Mouse (Mus musculus) midbrain, postnatal 0 days (tissue): Measurements from ENCODE around the gene Orm1. TPM values are rescaled to one million over a fixed set of nuclear protein-coding genes. Genes with fewer than 3 reads are reported as not detected.

Source experiments
- ATAC-seq: fragments of 200-750 bp; cut with Nextera tagmentation; 2 replicates; pipeline ENCODE4 v1.8.0; 2017; ENCODE audit warnings: moderate number of reproducible peaks, mild to moderate bottlenecking, moderate TSS enrichment, moderate library complexity; ENCODE audit not compliant: low FRiP score
- DNase-seq: peaks from one replicate; pipeline ENCODE4 v3.0.0-alpha.2; 2015; ENCODE audit warnings: low spot score
- H3K27ac ChIP-seq: fragments of 300-500 bp; sonication (generic); 2 replicates; pipeline ENCODE4 v1.5.1; 2014; ENCODE audit warnings: low read depth, mild to moderate bottlenecking, low read length, mixed read lengths
- H3K27me3 ChIP-seq: fragments of 300-500 bp; sonication (generic); 2 replicates; pipeline ENCODE4 v1.6.1; 2014; ENCODE audit warnings: low read length, control low read depth, mixed read lengths; ENCODE audit not compliant: insufficient read depth
- H3K36me3 ChIP-seq: fragments of 300-500 bp; sonication (generic); 2 replicates; pipeline ENCODE4 v1.6.1; 2014; ENCODE audit warnings: low read length, control low read depth, mixed read lengths; ENCODE audit not compliant: insufficient read depth
- H3K4me1 ChIP-seq: fragments of 300-500 bp; sonication (generic); 2 replicates; pipeline ENCODE4 v1.6.1; 2014; ENCODE audit warnings: mild to moderate bottlenecking, control low read depth, antibody characterized with exemption, low read length, mixed read lengths; ENCODE audit not compliant: insufficient read depth
- H3K4me2 ChIP-seq: fragments of 300-500 bp; sonication (generic); 2 replicates; pipeline ENCODE4 v1.6.1; 2014; ENCODE audit warnings: low read depth, mild to moderate bottlenecking, low read length, mixed read lengths; ENCODE audit not compliant: poor library complexity, severe bottlenecking
- H3K4me3 ChIP-seq: fragments of 300-500 bp; sonication (generic); 2 replicates; pipeline ENCODE4 v1.5.1; 2014; ENCODE audit warnings: low read depth, mild to moderate bottlenecking, low read length, moderate library complexity
- H3K9ac ChIP-seq: fragments of 300-500 bp; sonication (generic); replicated peaks from 2 replicates; pipeline ENCODE4 v1.6.1; 2014; ENCODE audit warnings: mild to moderate bottlenecking, low read length, moderate library complexity, mixed read lengths; ENCODE audit not compliant: poor library complexity, severe bottlenecking
- H3K9me3 ChIP-seq: fragments of 300-500 bp; sonication (generic); 2 replicates; pipeline ENCODE4 v1.6.1; 2016; ENCODE audit warnings: low read length, control low read depth
- CTCF ChIP-seq: IDR thresholded peaks from 2 replicates; pipeline ENCODE4 v1.5.1; 2016; ENCODE audit warnings: antibody characterized with exemption, mild to moderate bottlenecking
- WGBS: fragments of 180-500 bp; shearing (Covaris S2); extraction: QIAGEN DNeasy Blood & Tissue Kit; methylation state at CpG from one replicate; pipeline ENCODE4 v1.1.7; 2014; 5-methylcytosine and 5-hydroxymethylcytosine counted together
- polyA plus RNA-seq: library from polyadenylated mRNA; unstranded; fragments of >200 nt; fragmentation: Nextera tagmentation; extraction: Ambion mirVana; gene quantifications from 2 replicates; pipeline ENCODE4 v1.2.1, GENCODE M21; 2015
- total RNA-seq: library from RNA; depleted of rRNA; stranded (reverse); fragments of >200 nt; gene quantifications from 2 replicates; pipeline ENCODE4 v1.2.3, GENCODE M21; 2014

Gene Orm1
- total and polyA plus RNA-seq, 2 experiments from 2014 or later = not detected

DNA sequence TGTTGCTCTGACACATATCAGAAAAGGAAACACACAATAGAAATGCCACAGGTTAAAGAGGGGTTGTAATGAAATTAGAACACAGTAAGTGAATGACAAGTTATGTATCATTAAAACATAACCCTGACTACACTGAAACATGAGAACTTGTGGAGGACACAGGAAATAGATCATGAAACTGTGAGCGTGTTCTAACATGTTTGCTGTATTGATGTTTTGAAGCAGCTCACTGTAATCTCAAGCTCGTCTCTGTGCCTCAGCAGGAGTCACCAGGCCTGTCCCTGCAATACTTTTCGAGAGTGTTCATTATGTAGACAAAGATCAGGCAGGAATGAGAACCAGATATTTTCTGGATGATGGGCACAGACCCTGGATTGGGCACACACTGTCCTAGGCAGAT lies 752 bp upstream of the Orm1 start:
- H3K27me3 ChIP-seq = no peaks in the 10 kb centered on the region
- no peaks in the 10 kb centered on the region for H3K36me3 ChIP-seq
- WGBS = 66% methylated on average over 3 of the region's 3 CpGs
- H3K4me3 ChIP-seq = no peak overlapping the region
- H3K9me3 ChIP-seq = no peaks in the 10 kb centered on the region
- ATAC-seq (no peak), DNase-seq (no peak)
- H3K4me1 ChIP-seq = no peaks in the 10 kb centered on the region
- H3K4me2 ChIP-seq = no peak overlapping the region
- H3K27ac ChIP-seq = no peak overlapping the region
- TF ChIP-seq CTCF = no peak
- H3K9ac ChIP-seq = no peak overlapping the region

DNA sequence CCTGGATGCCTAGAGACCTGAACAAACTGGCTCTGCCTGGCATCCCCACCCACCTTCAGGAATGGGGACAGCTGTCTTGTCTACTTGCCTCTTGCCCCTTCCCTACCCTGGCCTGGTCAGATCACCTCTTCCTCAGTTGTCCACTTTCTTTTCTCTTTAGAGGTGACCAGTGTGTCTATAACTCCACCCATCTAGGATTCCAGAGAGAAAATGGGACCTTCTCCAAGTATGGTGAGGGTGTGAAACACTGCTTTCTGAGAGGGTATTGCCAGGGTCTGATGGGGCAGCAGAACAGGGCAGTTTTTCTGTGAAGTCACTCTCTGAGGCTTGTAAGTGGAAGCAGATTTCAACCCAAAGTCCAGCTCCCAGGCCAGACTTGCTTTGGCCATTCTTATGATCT lies 901 bp downstream of the Orm1 start:
- Histone ChIP-seq H3K9ac (no peak overlapping the region), H3K4me1 (no peaks in the 10 kb centered on the region), H3K27me3 (no peaks in the 10 kb centered on the region), H3K27ac (no peak overlapping the region), H3K9me3 (no peaks in the 10 kb centered on the region), H3K36me3 (no peaks in the 10 kb centered on the region), H3K4me2 (no peak overlapping the region), H3K4me3 (no peak overlapping the region)
- ATAC-seq = no peak
- TF ChIP-seq CTCF = no peak
- no peak for DNase-seq

DNA sequence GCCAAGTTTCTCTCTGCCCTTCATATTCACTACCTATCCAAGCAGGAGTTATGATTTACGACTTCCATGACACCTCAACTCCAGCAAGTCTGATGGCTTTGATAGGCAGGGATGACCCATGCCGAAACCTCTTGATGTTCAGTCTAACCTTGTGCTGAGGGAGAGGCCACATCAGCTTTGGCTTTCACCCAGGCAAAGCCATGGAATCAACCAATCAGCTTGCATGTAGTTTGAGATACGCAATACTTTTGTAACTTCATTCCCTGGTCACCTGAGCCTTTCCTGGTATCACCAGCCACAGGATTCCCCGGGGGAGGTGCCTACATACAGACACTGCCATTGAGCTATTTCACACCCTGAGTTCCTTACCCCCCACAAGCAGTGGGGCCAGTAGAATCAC lies 2.3 kb downstream of the Orm1 start:
- WGBS = 94% methylated on average over 4 of the region's 4 CpGs
- H3K4me2 ChIP-seq = no peak overlapping the region
- no peak overlapping the region for H3K4me3 ChIP-seq
- H3K9ac ChIP-seq = no peak overlapping the region
- no peaks in the 10 kb centered on the region for H3K4me1 ChIP-seq
- ATAC-seq = no peak
- TF ChIP-seq CTCF = no peak
- H3K27me3 ChIP-seq = no peaks in the 10 kb centered on the region
- no peak overlapping the region for H3K27ac ChIP-seq
- no peaks in the 10 kb centered on the region for H3K9me3 ChIP-seq
- no peaks in the 10 kb centered on the region for H3K36me3 ChIP-seq
- no peak for DNase-seq

DNA sequence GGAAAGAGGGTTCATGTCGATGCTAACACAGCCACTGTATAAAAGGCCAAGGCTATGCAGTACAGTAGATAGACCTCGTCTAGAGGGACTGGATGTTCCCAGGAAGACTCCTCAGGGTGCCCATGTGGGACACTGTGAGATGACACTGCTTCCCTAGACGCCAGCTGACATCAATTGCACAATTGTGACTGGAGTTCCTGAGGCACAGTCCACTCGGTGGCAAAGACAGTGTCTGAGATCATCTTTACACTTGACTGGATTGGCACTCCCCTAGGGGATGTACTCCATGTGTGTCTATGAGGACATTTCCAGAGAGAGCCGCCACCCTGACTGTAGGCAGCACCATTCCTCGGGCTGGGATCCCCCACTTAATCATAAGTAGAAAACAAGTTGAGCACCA lies 4.2 kb downstream of the Orm1 start:
- Histone ChIP-seq H3K9ac (no peak overlapping the region), H3K27me3 (no peaks in the 10 kb centered on the region), H3K4me3 (no peak overlapping the region), H3K36me3 (no peaks in the 10 kb centered on the region), H3K4me2 (no peak overlapping the region), H3K4me1 (no peaks in the 10 kb centered on the region), H3K9me3 (no peaks in the 10 kb centered on the region), H3K27ac (no peak overlapping the region)
- no peak for TF ChIP-seq CTCF
- ATAC-seq (no peak), DNase-seq (no peak)
- WGBS = 68% methylated on average over 6 of the region's 6 CpGs

DNA sequence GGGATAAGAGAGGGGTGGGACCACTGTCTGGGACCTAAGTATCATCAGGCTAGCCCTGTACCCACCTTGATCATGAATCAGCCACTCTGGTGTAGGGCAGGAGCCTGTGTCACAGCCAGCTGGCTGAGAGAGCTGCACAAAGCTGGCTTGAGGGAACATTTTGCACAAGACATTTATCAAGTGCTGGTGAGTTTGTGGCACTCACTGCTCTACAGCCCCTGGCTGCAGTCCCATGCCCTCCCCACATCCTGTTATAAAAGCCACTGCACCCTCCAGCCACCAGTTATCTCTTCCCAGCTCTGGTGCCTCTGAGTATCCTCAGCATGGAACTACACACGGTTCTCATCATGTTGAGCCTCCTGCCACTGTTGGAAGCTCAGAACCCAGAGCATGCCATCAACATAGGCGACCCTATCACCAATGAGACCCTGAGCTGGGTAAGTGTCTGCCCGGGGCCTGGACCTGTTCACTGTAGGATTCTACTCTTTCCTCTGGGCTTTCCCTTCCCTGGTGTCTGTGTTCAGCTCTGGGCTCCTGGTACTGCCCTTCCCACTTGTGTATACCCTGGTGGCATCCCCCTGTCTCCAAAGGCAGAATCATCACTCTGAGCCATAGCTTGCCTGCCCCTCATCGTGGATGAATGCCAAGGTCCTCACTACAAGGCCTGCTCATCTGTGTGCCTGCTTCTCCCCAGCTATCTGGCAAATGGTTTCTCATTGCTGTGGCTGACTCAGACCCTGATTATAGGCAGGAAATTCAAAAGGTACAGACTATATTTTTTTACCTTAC lies 11.7 kb downstream of the Orm1 start, which contains the start of gene Orm3:
Gene Orm3, plus strand, starts transcription at position 286 of the 789 bp plus-strand sequence.
- Histone ChIP-seq H3K4me2 (no peak within 1 kb of the TSS), H3K9me3 (no peaks in the 10 kb centered on the region), H3K9ac (no peak within 1 kb of the TSS), H3K4me3 (no peak within 1 kb of the TSS), H3K27me3 (no peaks in the 10 kb centered on the region), H3K36me3 (no peaks in the 10 kb centered on the region), H3K27ac (no peak within 1 kb of the TSS), H3K4me1 (no peaks in the 10 kb centered on the region)
- 81% methylated on average over 4 of the region's 4 CpGs for WGBS
- ATAC-seq (no peak), DNase-seq (no peak)
- TF ChIP-seq CTCF = no peak

DNA sequence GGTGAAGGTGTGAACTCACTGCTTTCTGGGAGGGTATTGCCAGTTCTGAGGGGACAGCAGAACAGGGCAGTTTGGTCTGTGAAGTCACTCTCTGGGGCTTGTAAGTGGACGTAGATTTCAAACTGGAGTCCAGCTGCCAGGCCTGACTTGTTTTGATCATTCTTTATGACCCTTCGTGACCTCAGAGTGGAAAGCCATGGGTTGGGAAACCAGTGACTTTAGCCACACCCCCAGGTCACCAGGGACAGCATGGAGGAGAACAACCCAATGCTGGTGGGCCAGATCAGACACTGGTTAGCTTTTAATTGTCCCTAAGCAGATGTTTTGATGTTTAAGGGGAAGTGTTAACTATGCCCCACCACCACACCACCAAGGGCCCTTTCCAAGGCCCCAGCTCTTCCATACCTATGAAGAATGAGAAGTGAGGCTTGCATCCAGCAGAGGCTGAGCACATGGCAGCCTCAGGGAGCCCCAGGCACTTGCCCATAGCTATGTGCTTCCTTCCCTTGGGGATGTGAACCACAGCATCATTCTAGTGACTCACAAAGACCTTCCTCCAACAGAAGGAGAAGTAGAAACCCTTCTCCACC lies 12.7 kb downstream of the Orm1 start:
- H3K9me3 ChIP-seq = no peaks in the 10 kb centered on the region

More for the DNA sequence above, 12.7 kb downstream of the Orm1 start:
- Histone ChIP-seq H3K9ac (no peak overlapping the region), H3K4me1 (no peaks in the 10 kb centered on the region), H3K27me3 (no peaks in the 10 kb centered on the region), H3K4me2 (no peak overlapping the region), H3K27ac (no peak overlapping the region), H3K4me3 (no peak overlapping the region), H3K36me3 (no peaks in the 10 kb centered on the region)
- DNase-seq (no peak), ATAC-seq (no peak)
- 70% methylated on average over 2 of the region's 2 CpGs for WGBS
- no peak for TF ChIP-seq CTCF
